Mouse (Mus musculus): ENCODE data around the gene Bicra. TPM values are rescaled to one million over a fixed set of nuclear protein-coding genes. Genes with fewer than 3 reads are reported as not detected.
A peak's percentile ranks its signal among the peaks of the same experiment; 100 is the strongest.

Gene Bicra
- polyA plus RNA-seq, 1 experiment from 2014 or later: 9.2 TPM

DNA sequence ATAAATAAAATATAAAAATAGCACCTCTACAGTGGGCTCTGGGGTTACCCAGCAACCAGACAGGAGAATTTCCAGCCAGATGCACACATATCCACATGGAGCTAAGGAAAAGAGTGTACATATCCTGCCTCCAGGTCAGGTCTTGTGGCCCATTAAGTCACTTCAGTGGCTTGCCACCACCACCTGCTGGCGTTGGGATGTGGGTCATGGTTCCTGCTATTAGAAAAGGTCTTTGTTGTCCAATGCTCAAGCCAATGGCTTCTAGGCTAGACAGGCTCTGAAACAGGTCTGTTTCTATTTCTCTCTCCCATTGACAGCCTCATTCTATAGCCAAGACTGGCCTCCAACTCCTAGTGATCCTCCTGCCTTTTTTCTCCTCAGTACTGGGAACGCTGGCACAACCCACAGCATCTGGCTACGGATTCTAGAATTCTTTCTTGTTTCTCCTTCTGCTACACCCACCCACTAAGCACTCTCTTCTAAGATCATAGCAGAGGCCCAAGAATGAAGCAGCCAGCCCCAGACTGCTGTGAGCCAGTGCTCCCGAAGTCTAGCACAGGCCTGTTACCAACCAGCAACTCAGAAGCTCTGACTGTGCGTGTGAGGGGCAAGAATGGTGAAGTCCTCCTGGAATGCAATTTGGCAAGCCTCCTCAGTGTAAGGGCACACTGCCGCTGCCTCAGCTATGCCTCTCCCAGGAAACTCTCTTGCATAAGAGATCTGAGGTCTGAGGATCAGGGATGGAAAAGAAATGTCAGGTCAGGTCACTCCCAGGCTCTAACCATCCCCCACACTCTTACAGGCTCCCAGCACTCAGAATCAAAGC lies 19.4 kb downstream of the Bicra start:
- no peaks in the 10 kb centered on the region for H3K36me3 ChIP-seq (replicated peaks)
- ATAC-seq (replicated peaks): no peak
- 86% methylated on average over 6 of the region's 6 CpGs for WGBS
- H3K9me3 ChIP-seq: no peaks in the 10 kb centered on the region
- no peak overlapping the region for H3K4me2 ChIP-seq
- no peak overlapping the region for H3K9ac ChIP-seq
- H3K27me3 ChIP-seq (replicated peaks): no peaks in the 10 kb centered on the region
- no peak overlapping the region for H3K4me3 ChIP-seq
- H3K27ac ChIP-seq: 0 out of 2 replicates have a peak overlapping the region, but pooled peaks have one; percentile 18
- no peaks in the 10 kb centered on the region for H3K4me1 ChIP-seq

DNA sequence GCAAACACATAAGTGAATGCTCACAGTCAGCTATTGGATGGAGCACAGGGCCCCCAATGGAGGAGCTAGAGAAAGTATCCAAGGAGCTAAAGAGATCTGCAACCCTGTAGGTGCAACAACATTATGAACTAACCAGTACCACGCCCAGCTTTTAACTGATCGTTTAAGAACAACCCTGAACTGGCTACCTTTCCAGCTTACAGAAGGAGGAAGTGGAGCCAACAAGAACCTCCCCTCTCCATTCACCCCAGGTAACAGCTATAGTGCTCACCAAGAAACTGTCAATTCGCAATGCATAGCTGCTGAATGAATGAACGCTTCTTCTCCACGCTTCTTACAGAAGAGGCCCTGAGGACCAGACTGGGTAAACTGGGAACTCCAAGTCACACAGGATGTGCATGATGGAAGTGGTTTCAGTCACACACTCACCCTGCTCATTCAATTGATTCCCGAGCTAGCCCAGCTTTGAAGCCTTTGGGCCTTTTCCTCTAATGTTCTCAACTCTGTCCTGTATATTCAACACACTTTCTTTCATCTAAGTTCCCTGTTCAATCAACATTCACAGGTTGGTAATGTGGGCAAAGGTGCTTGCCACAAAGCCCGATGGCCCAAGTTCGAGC lies 23.0 kb downstream of the Bicra start:
- no peaks in the 10 kb centered on the region for H3K9me3 ChIP-seq
- ATAC-seq (replicated peaks): no peak
- no peak overlapping the region for H3K4me3 ChIP-seq
- H3K4me2 ChIP-seq: no peak overlapping the region
- H3K27ac ChIP-seq: no peak overlapping the region
- no peaks in the 10 kb centered on the region for H3K4me1 ChIP-seq
- no peak overlapping the region for H3K9ac ChIP-seq
- no peaks in the 10 kb centered on the region for H3K36me3 ChIP-seq (replicated peaks)
- WGBS: 91% methylated on average over 8 of the region's 8 CpGs
- no peaks in the 10 kb centered on the region for H3K27me3 ChIP-seq (replicated peaks)

DNA sequence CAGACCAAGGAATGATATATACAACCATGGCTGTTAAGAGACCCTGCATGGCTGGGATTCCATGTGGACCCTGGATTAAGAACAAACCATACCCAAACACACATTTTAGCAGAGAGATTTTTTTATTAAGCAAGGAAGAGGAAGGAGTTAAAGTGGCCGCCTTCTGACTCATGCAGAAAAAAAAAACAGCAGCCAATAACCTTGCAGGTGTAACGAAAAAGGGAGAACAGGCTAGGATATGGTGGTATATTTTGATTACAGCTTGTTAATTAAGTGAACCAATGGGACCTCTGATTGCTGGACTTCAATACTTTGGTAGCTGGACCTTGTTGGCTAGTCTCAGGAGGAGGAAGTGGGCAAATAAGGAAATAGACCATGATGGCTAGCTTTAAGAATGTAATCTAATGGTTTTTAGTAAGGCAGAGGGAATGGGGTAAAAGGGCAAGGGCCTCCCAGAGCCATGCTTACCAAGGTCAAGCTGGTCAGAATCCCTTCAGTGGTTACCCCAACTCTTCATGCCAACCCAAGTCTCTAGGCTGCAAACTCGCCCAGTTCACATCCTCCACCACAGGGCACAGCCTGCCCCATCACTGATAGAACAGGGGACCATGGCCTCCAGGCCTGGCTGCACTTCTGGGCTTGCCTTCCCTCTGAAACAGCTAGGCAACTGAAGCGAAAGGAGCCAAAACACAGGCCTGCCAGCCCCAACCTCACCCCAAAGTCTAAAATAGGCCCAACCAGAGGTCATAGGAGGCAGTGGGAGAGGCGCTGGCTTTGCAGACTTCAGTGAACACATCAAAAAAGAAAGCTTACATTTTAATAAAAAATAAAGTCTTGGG lies 28.2 kb downstream of the Bicra start:
- H3K9ac ChIP-seq: no peak overlapping the region
- H3K27ac ChIP-seq: no peak overlapping the region
- H3K9me3 ChIP-seq: no peaks in the 10 kb centered on the region
- no peaks in the 10 kb centered on the region for H3K4me1 ChIP-seq
- no peak overlapping the region for H3K4me2 ChIP-seq
- ATAC-seq (replicated peaks): no peak
- no peak overlapping the region for H3K4me3 ChIP-seq
- 90% methylated on average over 5 of the region's 5 CpGs for WGBS
- no peaks in the 10 kb centered on the region for H3K36me3 ChIP-seq (replicated peaks)
- no peaks in the 10 kb centered on the region for H3K27me3 ChIP-seq (replicated peaks)

DNA sequence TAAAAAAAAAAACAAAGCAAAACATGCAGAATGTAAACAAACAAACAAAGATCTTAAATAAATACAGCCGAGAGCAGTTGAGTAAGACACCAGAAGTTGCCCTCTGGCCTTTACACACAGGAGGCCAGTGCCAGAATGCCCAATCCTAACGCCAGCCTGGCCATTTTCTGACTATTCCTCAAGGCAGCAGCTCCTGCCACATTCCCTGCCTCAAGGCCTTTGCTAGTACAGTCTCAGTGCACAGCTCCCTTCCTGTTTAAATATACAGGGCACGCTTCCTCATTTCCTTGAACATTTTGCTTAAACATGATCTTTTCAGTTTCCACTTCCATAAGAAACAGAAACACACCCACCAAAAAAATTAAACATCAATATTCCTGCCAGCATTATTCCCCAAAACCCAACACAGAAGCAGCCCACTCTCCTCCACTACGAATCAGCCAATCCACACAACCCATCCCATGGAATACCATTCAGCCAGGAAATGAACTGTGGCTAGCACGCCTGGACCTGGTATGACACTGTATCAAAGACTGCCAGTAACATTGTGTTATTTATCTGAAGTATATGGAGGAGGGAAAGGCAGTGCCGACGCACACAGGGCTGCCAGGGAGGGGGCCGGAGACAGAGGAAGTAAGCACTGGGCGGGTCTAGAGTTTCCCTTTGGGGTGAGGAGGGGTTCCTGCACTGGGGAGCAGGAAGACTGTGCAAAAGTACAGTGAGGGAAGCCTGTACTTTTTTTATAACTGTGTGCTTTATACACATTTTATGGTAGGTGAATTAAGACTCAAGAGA lies 29.5 kb downstream of the Bicra start:
- Histone ChIP-seq H3K4me3 (no peak overlapping the region), H3K9me3 (no peaks in the 10 kb centered on the region), H3K36me3 (replicated peaks) (no peaks in the 10 kb centered on the region), H3K9ac (no peak overlapping the region), H3K4me2 (no peak overlapping the region), H3K4me1 (no peaks in the 10 kb centered on the region), H3K27ac (no peak overlapping the region), H3K27me3 (replicated peaks) (no peaks in the 10 kb centered on the region)
- WGBS: 93% methylated on average over 9 of the region's 9 CpGs
- ATAC-seq (replicated peaks): no peak; the same call in 1 of the 2 replicates

DNA sequence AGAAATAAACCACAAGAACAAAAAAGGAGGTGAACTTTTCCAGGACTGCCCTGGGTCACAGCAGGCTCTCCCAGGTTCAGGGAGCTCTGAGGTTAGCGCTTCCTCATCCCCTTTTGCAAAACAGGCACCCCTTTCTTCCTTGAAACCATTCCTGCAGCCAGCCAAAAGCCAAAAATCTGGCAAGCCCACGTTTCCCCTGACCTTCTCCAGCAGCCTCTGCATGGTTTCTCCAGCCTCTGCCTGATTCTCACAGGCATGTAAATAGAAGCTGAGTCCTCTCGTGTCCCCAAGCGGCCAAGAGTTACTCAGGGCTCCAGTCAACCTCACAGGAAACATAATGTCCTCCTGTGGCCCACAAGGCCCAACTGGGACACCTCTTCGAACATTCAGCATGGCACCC lies 32.3 kb downstream of the Bicra start:
- ATAC-seq (replicated peaks): no peak
- no peak overlapping the region for H3K9ac ChIP-seq
- no peak overlapping the region for H3K27ac ChIP-seq
- H3K4me2 ChIP-seq: no peak overlapping the region
- no peaks in the 10 kb centered on the region for H3K9me3 ChIP-seq
- no peak overlapping the region for H3K4me3 ChIP-seq
- WGBS: 90% methylated on average over 5 of the region's 5 CpGs
- H3K27me3 ChIP-seq (replicated peaks): no peaks in the 10 kb centered on the region
- 0 out of 2 replicates have a peak, but pooled peaks cover 3% of the 10 kb centered on the region for H3K4me1 ChIP-seq
- no peaks in the 10 kb centered on the region for H3K36me3 ChIP-seq (replicated peaks)

DNA sequence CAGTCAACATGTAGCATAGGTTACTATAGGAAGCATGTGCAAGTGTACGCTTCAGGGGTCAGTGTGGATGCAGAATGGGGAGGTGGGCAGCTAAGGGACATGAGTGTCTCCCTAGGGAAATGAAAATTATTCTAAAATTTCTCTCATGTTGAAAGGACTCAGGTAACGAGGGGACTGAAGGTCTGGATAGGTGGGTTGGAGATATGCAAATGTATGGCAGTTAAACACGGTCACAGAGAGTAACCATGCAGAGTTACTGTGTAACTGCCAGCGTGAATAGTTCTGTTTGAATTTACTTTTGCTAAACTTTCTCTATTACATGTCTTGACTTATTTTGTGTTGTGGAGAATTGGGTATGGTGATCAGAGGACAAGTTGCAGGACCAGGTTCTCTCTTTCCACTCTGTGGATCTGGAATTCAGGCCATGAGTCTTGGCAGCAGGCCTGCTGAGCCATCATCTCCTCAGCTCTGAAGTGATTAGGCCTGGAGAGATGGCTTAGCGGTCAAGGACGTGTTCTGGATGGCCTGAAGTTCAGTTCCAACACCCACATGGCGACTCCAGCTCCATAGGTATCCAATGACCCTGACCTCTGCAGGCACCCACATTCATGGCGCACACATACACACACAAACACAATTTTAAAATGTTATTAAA lies 33.1 kb downstream of the Bicra start:
- no peak overlapping the region for H3K27ac ChIP-seq
- H3K9me3 ChIP-seq: no peaks in the 10 kb centered on the region
- 0 out of 2 replicates have a peak, but pooled peaks cover 3% of the 10 kb centered on the region for H3K4me1 ChIP-seq
- no peak overlapping the region for H3K4me3 ChIP-seq
- no peaks in the 10 kb centered on the region for H3K36me3 ChIP-seq (replicated peaks)
- no peak overlapping the region for H3K4me2 ChIP-seq
- WGBS: 91% methylated on average over 8 of the region's 8 CpGs
- no peak overlapping the region for H3K9ac ChIP-seq
- no peak for ATAC-seq (replicated peaks)
- no peaks in the 10 kb centered on the region for H3K27me3 ChIP-seq (replicated peaks)

DNA sequence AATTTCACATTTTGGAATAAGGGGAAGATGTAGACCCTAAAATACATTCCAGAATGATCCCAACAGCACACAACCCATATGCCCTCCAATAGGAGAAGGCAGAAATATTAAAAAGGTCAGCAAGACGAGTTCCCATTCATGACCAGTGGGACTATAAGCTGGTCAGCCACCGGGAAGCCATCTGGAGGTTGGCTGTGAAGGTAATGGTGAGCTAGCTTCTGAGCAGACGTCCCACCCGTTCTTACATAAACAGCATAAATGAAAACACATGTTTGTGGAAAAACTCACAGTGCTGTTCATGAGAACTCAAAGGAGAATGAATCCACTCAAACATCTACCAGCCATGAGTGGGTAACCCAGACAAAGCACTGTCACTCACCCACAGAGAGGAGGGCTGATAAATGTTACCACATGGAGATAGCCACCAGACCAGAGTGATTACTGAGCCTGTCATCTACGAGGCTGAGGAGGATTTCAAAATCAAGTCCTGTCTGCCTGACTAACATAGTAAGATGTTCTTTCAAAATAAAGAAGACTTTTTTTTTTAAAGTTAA lies 33.9 kb downstream of the Bicra start:
- Histone ChIP-seq H3K4me1 (0 out of 2 replicates have a peak, but pooled peaks cover 3% of the 10 kb centered on the region), H3K9ac (no peak overlapping the region), H3K27me3 (replicated peaks) (no peaks in the 10 kb centered on the region), H3K36me3 (replicated peaks) (no peaks in the 10 kb centered on the region), H3K9me3 (no peaks in the 10 kb centered on the region), H3K27ac (no peak overlapping the region), H3K4me2 (no peak overlapping the region), H3K4me3 (no peak overlapping the region)
- no peak for ATAC-seq (replicated peaks)
- WGBS: 87% methylated on average over 5 of the region's 5 CpGs

DNA sequence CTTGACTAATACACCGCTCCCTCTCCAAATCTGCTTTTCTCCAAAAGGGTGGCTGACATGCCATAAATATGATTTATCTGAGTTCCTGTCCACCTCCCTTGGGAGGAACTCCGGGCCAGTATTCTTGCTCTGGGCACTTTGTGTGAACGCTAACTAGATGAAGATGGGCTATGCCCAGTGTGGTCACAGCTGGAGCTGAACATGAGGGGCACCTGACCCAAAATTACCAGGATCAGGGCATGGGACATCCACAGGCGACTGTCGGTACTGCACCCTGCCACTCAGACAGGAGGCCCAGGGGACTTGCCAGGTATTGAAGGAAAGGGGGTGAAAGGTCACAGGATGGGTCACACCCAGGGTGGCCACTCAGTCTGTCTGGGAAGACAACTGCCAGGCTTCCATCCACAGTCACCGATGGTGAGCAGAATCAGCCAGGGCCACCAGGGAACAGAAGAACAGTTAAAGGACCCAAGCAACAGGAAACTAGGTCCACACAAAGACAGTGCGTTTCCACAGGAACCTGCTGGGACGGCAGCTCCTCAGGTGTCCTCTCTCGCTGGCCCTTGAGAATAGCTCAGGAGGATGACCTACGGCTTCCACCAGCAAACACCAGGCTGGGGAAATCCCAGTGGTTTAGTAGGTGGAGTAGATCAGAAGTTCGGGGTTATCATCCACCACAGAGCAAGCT lies 35.0 kb downstream of the Bicra start:
- Histone ChIP-seq H3K4me3 (no peak overlapping the region), H3K9ac (no peak overlapping the region), H3K4me2 (no peak overlapping the region), H3K9me3 (no peaks in the 10 kb centered on the region), H3K4me1 (0 out of 2 replicates have a peak, but pooled peaks cover 3% of the 10 kb centered on the region), H3K27ac (no peak overlapping the region), H3K27me3 (replicated peaks) (no peaks in the 10 kb centered on the region), H3K36me3 (replicated peaks) (no peaks in the 10 kb centered on the region)
- no peak for ATAC-seq (replicated peaks)
- 79% methylated on average over 11 of the region's 11 CpGs for WGBS

DNA sequence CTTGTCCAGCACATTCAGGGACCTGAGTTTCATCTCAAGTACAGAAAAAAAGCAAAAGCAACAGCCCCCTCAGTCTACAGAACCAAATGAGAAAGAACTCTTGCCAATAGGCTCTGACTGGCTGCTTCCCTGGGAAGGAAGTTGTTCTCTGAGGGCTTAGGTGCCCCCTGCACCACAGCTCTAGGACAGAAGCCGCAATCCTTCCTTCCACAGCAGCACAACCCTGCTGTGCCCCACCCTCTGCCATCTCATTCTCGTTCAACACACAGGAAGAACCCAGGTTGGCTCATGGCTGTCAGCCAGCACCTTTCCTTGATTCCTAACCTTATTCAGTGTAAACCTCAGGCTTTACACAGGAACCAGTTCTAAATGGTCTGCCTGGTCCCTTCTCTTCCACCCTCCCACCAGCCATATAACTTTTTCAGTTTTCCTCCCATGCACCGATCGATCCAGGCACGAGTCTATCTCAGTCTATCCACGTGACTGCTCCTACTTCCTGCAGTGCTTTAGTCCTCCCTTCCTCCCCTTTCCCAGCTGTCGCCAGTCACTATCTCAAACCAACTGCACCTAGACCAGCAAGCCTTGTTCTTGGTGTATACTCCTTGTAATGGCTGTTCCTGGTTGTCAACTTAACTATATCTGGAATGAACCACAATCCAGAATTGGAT lies 36.2 kb downstream of the Bicra start:
- Histone ChIP-seq H3K4me3 (no peak overlapping the region), H3K4me2 (no peak overlapping the region), H3K9me3 (no peaks in the 10 kb centered on the region), H3K4me1 (0 out of 2 replicates have a peak, but pooled peaks cover 3% of the 10 kb centered on the region), H3K36me3 (replicated peaks) (no peaks in the 10 kb centered on the region), H3K9ac (no peak overlapping the region), H3K27ac (no peak overlapping the region), H3K27me3 (replicated peaks) (no peaks in the 10 kb centered on the region)
- no peak for ATAC-seq (replicated peaks)
- 89% methylated on average over 7 of the region's 7 CpGs for WGBS

DNA sequence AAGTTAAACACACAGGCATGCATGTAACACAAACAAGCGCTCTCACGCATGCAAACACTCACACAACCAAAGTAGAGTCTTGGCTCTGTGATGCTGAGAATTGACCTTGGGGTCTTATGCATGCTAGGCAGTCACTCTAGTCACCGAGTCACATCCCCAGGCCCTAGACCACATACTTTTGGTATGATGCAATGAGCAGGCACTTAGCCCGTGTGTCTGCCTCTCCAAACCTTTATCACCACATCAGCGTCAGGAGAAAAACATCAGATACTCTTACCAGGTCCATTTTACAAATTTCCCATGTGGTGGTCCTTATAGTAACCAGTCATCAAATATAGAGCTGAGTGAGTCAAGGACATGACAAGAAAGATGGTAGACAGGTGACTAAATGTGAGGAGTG lies 37.1 kb downstream of the Bicra start:
- Histone ChIP-seq H3K4me3 (no peak overlapping the region), H3K9me3 (no peaks in the 10 kb centered on the region), H3K27ac (no peak overlapping the region), H3K27me3 (replicated peaks) (no peaks in the 10 kb centered on the region), H3K4me1 (0 out of 2 replicates have a peak, but pooled peaks cover 3% of the 10 kb centered on the region), H3K4me2 (no peak overlapping the region), H3K9ac (no peak overlapping the region), H3K36me3 (replicated peaks) (no peaks in the 10 kb centered on the region)
- 87% methylated on average over 5 of the region's 5 CpGs for WGBS
- no peak for ATAC-seq (replicated peaks)

Measured in midbrain, embryonic 15.5 days (tissue).